Mouse (Mus musculus) lung, adult 18-20 months (tissue): Measurements from ENCODE around the gene Ddx51.
A peak's percentile ranks its signal among the peaks of the same experiment; 100 is the strongest.

Experiments used
- DNase-seq, 2 experiments: peaks; one replicate each; pipeline ENCODE4 v3.0.0; 2022; ENCODE audit warnings: mixed read lengths in 2 of 2

Ddx51 gene

GRCm38 (mm10) chr5:110652719-110653648 is at the start of gene Ddx51, which contains the start of gene Noc4l:
Gene Ddx51 (plus strand): TSS chr5:110653451.
Gene Noc4l (minus strand): TSS chr5:110653417.
- DNase-seq, result peak; percentile 93

GRCm38 (mm10) chr5:110604311-110604710 is 48.9 kb upstream of the Ddx51 start:
- DNase-seq, result no peak

- DNase-seq, result no peak
These were observed 47.6 kb upstream of the Ddx51 start for GRCm38 (mm10) chr5:110605531-110606221.

GRCm38 (mm10) chr5:110607767-110608166 is 45.5 kb upstream of the Ddx51 start:
- DNase-seq, result peak; percentile 12 to 15

GRCm38 (mm10) chr5:110608336-110608735 is 44.9 kb upstream of the Ddx51 start:
- DNase-seq, result no peak

GRCm38 (mm10) chr5:110608941-110609340 is 44.3 kb upstream of the Ddx51 start:
- DNase-seq, result no peak

GRCm38 (mm10) chr5:110609425-110609824 is 43.8 kb upstream of the Ddx51 start:
- DNase-seq, result no peak

GRCm38 (mm10) chr5:110609868-110610267 is 43.4 kb upstream of the Ddx51 start:
- no peak for DNase-seq

- no peak for DNase-seq
These were observed 42.8 kb upstream of the Ddx51 start for GRCm38 (mm10) chr5:110610484-110610883.

- DNase-seq, result no peak
These were observed 41.7 kb upstream of the Ddx51 start for GRCm38 (mm10) chr5:110611435-110612158.

- no peak for DNase-seq
These were observed 34.0 kb upstream of the Ddx51 start for GRCm38 (mm10) chr5:110619226-110619625.

- no peak for DNase-seq
These were observed 28.9 kb upstream of the Ddx51 start for GRCm38 (mm10) chr5:110624319-110624718.

- no peak for DNase-seq
These were observed 25.9 kb upstream of the Ddx51 start for GRCm38 (mm10) chr5:110627351-110627750.

- no peak for DNase-seq
These were observed 25.1 kb upstream of the Ddx51 start for GRCm38 (mm10) chr5:110628156-110628555.

- DNase-seq, result no peak
These were observed 23.6 kb upstream of the Ddx51 start for GRCm38 (mm10) chr5:110629525-110630120.

- DNase-seq, result no peak
These were observed 17.1 kb upstream of the Ddx51 start for GRCm38 (mm10) chr5:110635951-110636707.

GRCm38 (mm10) chr5:110638306-110639074 is 14.8 kb upstream of the Ddx51 start:
- DNase-seq, result no peak

GRCm38 (mm10) chr5:110639459-110639858 is 13.8 kb upstream of the Ddx51 start:
- peak; percentile 63 to 73 for DNase-seq

- DNase-seq, result no peak
These were observed 6.9 kb upstream of the Ddx51 start for GRCm38 (mm10) chr5:110646377-110646776.

GRCm38 (mm10) chr5:110653686-110654085 is 435 bp downstream of the Ddx51 start:
- DNase-seq, result peak in 1 of 2 experiments; percentile 18

GRCm38 (mm10) chr5:110659682-110660081 is 6.4 kb downstream of the Ddx51 start:
- no peak for DNase-seq
